Mouse (Mus musculus) heart, embryonic 14.5 days (tissue): ENCODE results near the gene Ddx24. TPM values are rescaled to one million over a fixed set of nuclear protein-coding genes. Genes with fewer than 3 reads are reported as not detected.
A peak's percentile ranks its signal among the peaks of the same experiment; 100 is the strongest.

Source experiments
- ATAC-seq: fragments of 200-750 bp; cut with Nextera tagmentation; 2 replicates; pipeline ENCODE4 v1.8.0; 2017; ENCODE audit warnings: low read depth, moderate TSS enrichment; ENCODE audit not compliant: insufficient number of reproducible peaks, insufficient read depth, low FRiP score
- H3K27ac ChIP-seq, 2 experiments: fragments of 200-500 bp in 1 of 2; fragments of 300-500 bp in 1 of 2; sonication (generic) in 1 of 2; replicated peaks in 1 of 2; 2 replicates each; pipeline ENCODE4 v1.5.1; 2012 to 2014; ENCODE audit warnings: low read depth in 2 of 2, low read length in 2 of 2, control low read depth in 1 of 2, mild to moderate bottlenecking in 1 of 2, mixed read lengths in 1 of 2; ENCODE audit not compliant: control insufficient read depth in 1 of 2, insufficient read depth in 1 of 2
- H3K27me3 ChIP-seq: fragments of 300-500 bp; sonication (generic); 2 replicates; pipeline ENCODE4 v1.6.1; 2014; ENCODE audit warnings: mild to moderate bottlenecking, low read length, control low read depth; ENCODE audit not compliant: control insufficient read depth, insufficient read depth
- H3K36me3 ChIP-seq: fragments of 300-500 bp; sonication (generic); 2 replicates; pipeline ENCODE4 v1.6.1; 2014; ENCODE audit warnings: mild to moderate bottlenecking, control low read depth, low read length, mixed read lengths; ENCODE audit not compliant: control insufficient read depth, insufficient read depth
- H3K4me1 ChIP-seq, 2 experiments: fragments of 200-500 bp in 1 of 2; fragments of 300-500 bp in 1 of 2; sonication (generic) in 1 of 2; 2 replicates each; pipeline ENCODE4 v1.6.1; 2012 to 2014; ENCODE audit warnings: low read length in 2 of 2, control low read depth in 1 of 2, mixed read lengths in 1 of 2; ENCODE audit not compliant: control insufficient read depth in 2 of 2, insufficient read depth in 2 of 2
- H3K4me2 ChIP-seq: fragments of 300-500 bp; sonication (generic); 2 replicates; pipeline ENCODE4 v1.6.1; 2014; ENCODE audit warnings: mild to moderate bottlenecking, low read length
- H3K4me3 ChIP-seq, 2 experiments: fragments of 200-500 bp in 1 of 2; fragments of 300-500 bp in 1 of 2; sonication (generic) in 1 of 2; 2 replicates each; pipeline ENCODE4 v1.5.1; 2012 to 2014; ENCODE audit warnings: low read length in 2 of 2, mild to moderate bottlenecking in 2 of 2, control low read depth in 1 of 2, low read depth in 1 of 2, moderate library complexity in 1 of 2; ENCODE audit not compliant: control insufficient read depth in 1 of 2, insufficient read depth in 1 of 2
- H3K9ac ChIP-seq: fragments of 300-500 bp; sonication (generic); 2 replicates; pipeline ENCODE4 v1.6.1; 2014; ENCODE audit warnings: mild to moderate bottlenecking, low read length
- H3K9me3 ChIP-seq: fragments of 300-500 bp; sonication (generic); 2 replicates; pipeline ENCODE4 v1.6.1; 2016; ENCODE audit warnings: low read length, control low read depth; ENCODE audit not compliant: control insufficient read depth
- WGBS: fragments of 180-500 bp; shearing (Covaris S2); extraction: QIAGEN DNeasy Blood & Tissue Kit; methylation state at CpG from one replicate; pipeline ENCODE4 v1.1.7; 2014; 5-methylcytosine and 5-hydroxymethylcytosine counted together
- polyA plus RNA-seq: library from polyadenylated mRNA; unstranded; fragments of >200 nt; fragmentation: Nextera tagmentation; extraction: Ambion mirVana; gene quantifications from 2 replicates; pipeline ENCODE4 v1.2.1, GENCODE M21; 2014

Gene Ddx24
- polyA plus RNA-seq, 1 experiment from 2014 or later = 55.5 TPM

DNA sequence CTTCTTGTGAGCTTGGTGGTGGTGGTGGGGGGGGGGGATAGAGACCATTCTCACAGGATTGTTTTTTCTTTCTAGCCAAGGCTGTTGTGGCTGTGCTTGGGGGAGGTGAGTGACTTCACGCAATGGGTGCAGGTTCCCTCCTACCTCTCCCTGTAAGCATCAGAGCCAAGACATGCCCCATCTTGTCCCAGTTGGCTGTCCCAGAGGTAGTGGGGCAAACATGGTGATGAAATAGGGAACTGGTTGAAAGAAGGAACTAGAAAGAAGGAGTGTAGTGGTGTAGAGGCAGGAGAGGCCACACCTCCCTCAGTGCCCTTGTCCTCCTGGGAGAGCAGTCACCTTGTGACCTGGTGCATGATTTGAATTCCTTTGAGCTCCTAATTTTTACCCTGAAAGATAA, 12.0 kb upstream of the Ddx24 start:
- Histone ChIP-seq H3K4me2 (no peak overlapping the region), H3K27me3 (no peaks in the 10 kb centered on the region), H3K4me1 (no peaks in the 10 kb centered on the region), H3K4me3 (no peak overlapping the region), H3K9ac (no peak overlapping the region), H3K27ac (no peak overlapping the region), H3K36me3 (no peaks in the 10 kb centered on the region), H3K9me3 (no peaks in the 10 kb centered on the region)
- 88% methylated on average over 1 of the region's 1 CpGs for WGBS
- no peak for ATAC-seq

DNA sequence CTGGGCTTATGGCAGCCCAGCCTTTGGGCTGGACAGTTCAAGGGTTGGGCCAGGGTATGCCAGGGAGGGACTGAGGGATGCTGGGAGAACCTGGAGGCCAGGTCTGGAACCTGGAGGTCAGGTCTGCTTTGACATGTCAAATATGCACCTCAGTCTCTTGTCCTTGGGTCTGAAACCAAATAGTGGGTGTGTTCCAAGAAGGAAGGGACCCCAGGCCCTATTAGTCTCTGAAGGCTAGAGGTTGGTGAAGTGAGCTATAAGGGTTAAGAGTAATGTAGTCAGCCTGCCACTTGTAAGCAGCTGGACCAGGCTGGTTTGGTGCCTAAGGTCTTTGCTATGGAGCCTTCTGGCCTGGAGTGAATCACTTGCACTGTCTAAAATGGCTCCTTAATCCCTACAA, 9.2 kb upstream of the Ddx24 start:
- no peaks in the 10 kb centered on the region for H3K9me3 ChIP-seq
- no peaks in the 10 kb centered on the region for H3K4me1 ChIP-seq
- H3K4me3 ChIP-seq = peak overlapping the region in 1 of 2 experiments; percentile 22; a peak in 1 of 4 replicates
- ATAC-seq = no peak
- H3K36me3 ChIP-seq = no peaks in the 10 kb centered on the region
- peak overlapping the region; percentile 51 for H3K4me2 ChIP-seq
- peak overlapping the region; percentile 15 to 72; a peak in 1 of 4 replicates for H3K27ac ChIP-seq
- H3K27me3 ChIP-seq = no peaks in the 10 kb centered on the region
- no peak overlapping the region for H3K9ac ChIP-seq

- H3K9ac ChIP-seq = peak within 1 kb of the TSS; percentile 34; the same call in 1 of the 2 replicates
- H3K27me3 ChIP-seq = no peaks in the 10 kb centered on the region
- H3K27ac ChIP-seq = peak within 1 kb of the TSS; percentile 15 to 72; a peak in 3 of 4 replicates
- H3K36me3 ChIP-seq = no peaks in the 10 kb centered on the region
- H3K4me1 ChIP-seq = no peaks in the 10 kb centered on the region
- no peaks in the 10 kb centered on the region for H3K9me3 ChIP-seq
- H3K4me3 ChIP-seq = peak within 1 kb of the TSS; percentile 3 to 22; a peak in 2 of 4 replicates
- 48% methylated on average over 8 of the region's 8 CpGs for WGBS
- ATAC-seq = peak; percentile 90
- H3K4me2 ChIP-seq = peak within 1 kb of the TSS; percentile 51
Observed at GRCm38 (mm10) chr12:103433986-103434731, 8.5 kb upstream of the Ddx24 start, which contains the start of gene Ifi27. Ifi27 (plus strand) TSS chr12:103434211.

DNA sequence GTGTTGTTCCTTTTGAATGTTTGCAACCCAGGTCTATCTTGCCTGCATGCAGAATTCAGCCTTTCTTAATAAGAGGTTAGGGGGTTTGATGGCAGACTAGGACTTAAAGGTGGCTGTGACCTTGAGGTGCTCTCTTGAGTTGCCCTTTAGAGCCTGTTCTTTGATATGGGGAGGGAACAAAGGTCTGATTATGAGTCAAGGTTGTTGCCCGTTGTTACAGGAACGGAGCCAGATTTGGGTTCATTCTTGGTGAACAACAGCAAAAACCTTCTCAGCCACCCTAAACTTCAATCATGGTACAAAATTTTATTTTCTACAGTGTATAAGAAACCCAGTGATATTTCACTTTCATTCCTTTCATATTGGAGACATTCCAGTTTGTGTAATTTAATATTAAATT, 7.8 kb upstream of the Ddx24 start:
- Histone ChIP-seq H3K4me2 (no peak overlapping the region), H3K27ac (0 out of 4 replicates have a peak overlapping the region, but pooled peaks of 1 of the 2 experiments have one; percentile 15), H3K27me3 (no peaks in the 10 kb centered on the region), H3K9ac (no peak overlapping the region), H3K36me3 (no peaks in the 10 kb centered on the region), H3K4me3 (no peak overlapping the region), H3K4me1 (no peaks in the 10 kb centered on the region), H3K9me3 (no peaks in the 10 kb centered on the region)
- no peak for ATAC-seq
- WGBS = 62% methylated on average over 2 of the region's 2 CpGs

DNA sequence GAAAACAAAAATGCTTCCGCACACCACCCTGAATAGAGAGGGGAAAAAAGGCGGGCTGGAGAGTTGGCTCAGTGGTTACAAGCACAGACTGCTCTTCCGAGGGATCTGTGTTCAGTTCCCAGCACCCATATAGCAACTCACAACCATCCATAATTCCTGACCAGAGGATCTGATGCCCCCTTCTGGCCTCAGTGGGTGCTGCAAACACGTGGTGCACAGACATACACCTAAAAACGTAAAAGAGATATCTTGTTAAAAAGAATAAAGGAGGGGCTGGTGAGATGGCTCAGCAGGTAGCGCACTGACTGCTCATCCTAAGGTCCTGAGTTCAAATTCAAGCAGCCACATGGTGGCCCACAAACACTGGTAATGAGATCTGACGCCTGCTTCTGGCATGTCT, 1.1 kb upstream of the Ddx24 start:
- no peak overlapping the region for H3K4me2 ChIP-seq
- 90% methylated on average over 7 of the region's 7 CpGs for WGBS
- ATAC-seq = no peak

DNA sequence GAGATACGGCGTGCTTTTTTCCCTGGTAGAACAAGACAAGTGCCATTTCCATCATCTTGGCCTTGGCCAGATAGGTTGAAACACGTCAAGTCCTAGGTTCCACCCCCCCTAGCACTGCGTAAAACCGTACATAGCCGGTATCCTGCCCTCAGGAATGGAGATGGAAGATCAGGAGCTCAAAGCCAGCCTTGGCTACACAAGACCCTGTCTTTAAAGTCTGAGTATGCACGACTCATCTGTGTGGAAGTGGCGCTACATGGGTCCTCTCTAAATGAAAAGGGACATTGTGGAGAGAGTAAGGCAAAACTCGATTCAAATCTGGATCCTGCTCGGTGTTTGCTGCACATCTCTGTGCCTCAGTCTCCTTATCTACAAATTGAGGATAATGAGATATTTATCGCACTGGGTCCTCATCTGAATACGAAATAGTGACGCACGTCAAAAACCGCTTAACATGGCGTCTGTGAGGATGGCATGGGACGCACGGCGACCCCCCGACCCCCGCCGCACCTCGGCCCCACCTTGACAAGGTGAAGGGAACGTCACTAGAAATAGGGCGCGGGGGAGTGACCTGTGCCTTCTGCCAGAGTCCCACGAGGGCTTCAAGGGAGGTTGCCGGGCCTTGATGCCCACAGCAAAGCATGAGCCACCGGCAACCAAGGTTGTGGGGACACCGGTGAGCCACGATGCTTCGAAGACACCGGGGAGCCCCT, 458 bp downstream of the Ddx24 start:
- Histone ChIP-seq H3K27ac (peak overlapping the region in 1 of 2 experiments; percentile 65; a peak in 2 of 4 replicates), H3K27me3 (no peaks in the 10 kb centered on the region), H3K36me3 (peaks cover 24% of the 10 kb centered on the region), H3K4me1 (peaks cover 8 to 25% of the 10 kb centered on the region in 2 experiments), H3K4me3 (peak overlapping the region; percentile 87 to 93), H3K4me2 (peak overlapping the region; percentile 79), H3K9ac (peak overlapping the region; percentile 95), H3K9me3 (no peaks in the 10 kb centered on the region)
- ATAC-seq = peak; percentile 10; the same call in 1 of the 2 replicates
- whole genome bisulfite sequencing = 7% methylated on average over 33 of the region's 33 CpGs

More for the DNA sequence above, 1.1 kb upstream of the Ddx24 start:
- H3K9ac ChIP-seq = no peak overlapping the region
- H3K36me3 ChIP-seq = peaks cover 23% of the 10 kb centered on the region
- no peak overlapping the region for H3K27ac ChIP-seq
- peaks cover 6 to 20% of the 10 kb centered on the region in 2 experiments for H3K4me1 ChIP-seq
- H3K27me3 ChIP-seq = no peaks in the 10 kb centered on the region
- H3K4me3 ChIP-seq = no peak overlapping the region
- H3K9me3 ChIP-seq = no peaks in the 10 kb centered on the region

DNA sequence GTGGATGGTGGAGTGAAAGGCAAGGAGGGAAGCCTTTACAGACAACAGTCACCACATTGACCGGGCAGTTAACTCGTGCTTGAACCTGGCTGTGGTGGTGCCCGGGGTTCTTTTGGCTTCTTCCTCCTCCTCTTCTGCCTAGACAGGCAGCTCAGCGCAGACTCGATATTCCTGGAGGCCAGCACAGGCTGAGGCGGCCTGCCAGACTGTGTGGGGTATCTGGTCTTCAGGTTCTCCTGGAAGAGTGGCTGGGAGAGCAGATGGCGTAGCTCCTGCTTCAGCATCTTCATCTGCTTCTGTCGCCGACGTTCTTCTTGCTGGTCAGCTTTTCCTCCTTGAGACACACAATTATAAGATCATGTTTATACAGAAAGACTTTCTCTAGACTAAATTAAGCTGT, 17.5 kb downstream of the Ddx24 start:
- H3K27me3 ChIP-seq = no peaks in the 10 kb centered on the region
- no peak overlapping the region for H3K9ac ChIP-seq
- no peak overlapping the region for H3K4me3 ChIP-seq
- ATAC-seq = no peak
- 91% methylated on average over 10 of the region's 10 CpGs for WGBS
- no peak overlapping the region for H3K27ac ChIP-seq
- H3K36me3 ChIP-seq = peaks cover 96% of the 10 kb centered on the region
- no peak overlapping the region for H3K4me2 ChIP-seq
- no peaks in the 10 kb centered on the region for H3K9me3 ChIP-seq
- no peaks in the 10 kb centered on the region for H3K4me1 ChIP-seq
